Mouse (Mus musculus): Measurements from ENCODE around the gene Nhs.

GRCm38 (mm10) chrX:162021724-162022123 is 137.8 kb downstream of the Nhs start:
- TF ChIP-seq CTCF (IDR thresholded peaks at IDR 0.05; ENCODE audit: borderline replicate concordance, insufficient read depth, low read depth, low read length) (no peak), POLR2A (IDR thresholded peaks at IDR 0.05; ENCODE audit: borderline replicate concordance, insufficient read depth, low read length) (no peak)

Data from cerebellum, adult 2 months (tissue).